Mouse (Mus musculus): ENCODE results near the gene Vmn1r111. TPM values are rescaled to one million over a fixed set of nuclear protein-coding genes. Genes with fewer than 3 reads are reported as not detected.
"Not testable (repeated sequence)": the region's sequence is repeated elsewhere in the genome, so short reads cannot be mapped to it uniquely, and the experiment has no call there.

The Vmn1r111 gene
- total RNA-seq (2017), result not detected in 2 replicates

DNA sequence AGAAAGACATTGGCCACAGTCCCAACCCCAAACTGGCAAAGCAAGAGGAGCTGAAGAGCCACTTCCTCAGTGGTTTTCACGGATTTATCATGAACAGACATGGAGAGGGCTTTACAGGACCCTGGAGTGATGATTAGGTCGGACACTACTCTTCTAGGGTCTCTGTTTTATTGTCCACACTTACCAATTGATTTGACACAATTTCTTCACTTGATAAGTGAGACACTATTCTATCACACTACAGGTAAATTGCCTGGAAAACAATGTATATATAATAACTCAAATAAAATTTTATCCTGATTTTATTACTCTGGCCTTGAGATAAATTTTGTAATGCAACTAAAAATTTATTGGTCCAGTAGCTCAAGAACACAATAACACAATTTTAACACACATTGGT is at the start of gene Vmn1r111:
Gene Vmn1r111, minus strand, starts transcription at position 101 of the 400 bp plus-strand sequence.
- not testable (repeated sequence) for ATAC-seq (replicated peaks in 1 of 2; ENCODE audit: insufficient read depth in 1 of 2, low FRiP score in 2 of 2, low TSS enrichment in 1 of 2, low read depth in 1 of 2, poor library complexity in 2 of 2, severe bottlenecking in 2 of 2)

DNA sequence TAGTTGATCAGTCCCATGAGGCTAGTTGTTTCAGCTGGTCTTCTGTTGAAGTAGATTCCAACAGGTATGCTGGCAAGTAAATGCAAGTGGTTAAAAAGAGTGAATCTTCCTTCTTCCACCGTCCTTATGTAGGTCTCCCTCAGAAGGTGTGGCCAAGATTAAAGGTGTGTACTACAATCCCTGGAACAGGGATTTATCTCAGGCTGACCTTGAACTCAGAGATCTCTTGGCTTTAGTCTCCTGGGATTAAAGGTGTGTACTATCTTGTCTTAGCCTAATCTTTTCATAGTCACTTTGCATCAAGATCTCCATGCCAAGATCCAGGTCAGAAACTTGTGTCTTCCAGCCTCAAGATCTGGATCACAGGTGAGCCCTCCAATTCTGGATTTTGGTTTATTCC is 27.5 kb upstream of the Vmn1r111 start, which contains the start of gene Gm10668:
Gene Gm10668, minus strand, starts transcription at position 101 of the 400 bp plus-strand sequence.
- not testable (repeated sequence) for ATAC-seq (replicated peaks in 1 of 2; ENCODE audit: insufficient read depth in 1 of 2, low FRiP score in 2 of 2, low TSS enrichment in 1 of 2, low read depth in 1 of 2, poor library complexity in 2 of 2, severe bottlenecking in 2 of 2)

DNA sequence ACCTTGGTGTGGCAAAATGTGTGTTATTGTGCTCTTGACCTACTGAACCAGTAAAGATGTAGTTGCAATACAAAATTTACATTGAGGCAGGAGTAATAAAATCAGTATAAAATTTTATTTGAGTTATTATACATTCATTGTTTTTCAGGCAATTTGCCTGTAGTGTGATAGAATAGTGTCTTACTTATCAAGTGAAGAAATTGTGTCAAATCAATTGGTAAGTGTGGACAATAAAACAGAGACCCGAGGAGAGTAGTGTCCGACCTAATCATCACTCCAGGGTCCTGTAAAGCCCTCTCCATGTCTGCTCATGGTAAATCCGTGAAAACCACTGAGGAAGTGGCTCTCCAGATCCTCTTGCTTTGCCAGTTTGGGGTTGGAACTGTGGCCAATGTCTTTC is 34.4 kb downstream of the Vmn1r111 start, which contains the start of gene Vmn1r107:
Gene Vmn1r107, plus strand, starts transcription at position 301 of the 400 bp plus-strand sequence.
- ATAC-seq (replicated peaks in 1 of 2; ENCODE audit: insufficient read depth in 1 of 2, low FRiP score in 2 of 2, low TSS enrichment in 1 of 2, low read depth in 1 of 2, poor library complexity in 2 of 2, severe bottlenecking in 2 of 2), result not testable (repeated sequence)

Other genes starting within 250 kb of the Vmn1r111 start
- gene Gm10670, start 228.3 kb downstream of the Vmn1r111 start, total RNA-seq (2017), result not detected in 2 replicates
- gene Vmn1r103, start 192.7 kb downstream of the Vmn1r111 start, total RNA-seq (2017), result not detected in 2 replicates
- not detected in 2 replicates for gene Vmn1r104, start 169.4 kb downstream of the Vmn1r111 start, total RNA-seq (2017)
- gene Gm5726, start 157.5 kb downstream of the Vmn1r111 start, total RNA-seq (2017), result not detected in 2 replicates
- not detected in 2 replicates for gene Gm4141, start 127.0 kb downstream of the Vmn1r111 start, total RNA-seq (2017)
- gene Gm4513, start 104.2 kb downstream of the Vmn1r111 start, total RNA-seq (2017), result not detected in 2 replicates
- not detected in 2 replicates for gene Vmn1r107, start 34.3 kb downstream of the Vmn1r111 start, total RNA-seq (2017)
- gene Gm10668, start 27.4 kb upstream of the Vmn1r111 start, total RNA-seq (2017), result not detected in 2 replicates
- gene Vmn1r112, start 68.0 kb upstream of the Vmn1r111 start, total RNA-seq (2017), result not detected in 2 replicates
- not detected in 2 replicates for gene Vmn1r113, start 84.1 kb upstream of the Vmn1r111 start, total RNA-seq (2017)
- not detected in 2 replicates for gene Vmn1r114, start 109.0 kb upstream of the Vmn1r111 start, total RNA-seq (2017)
- not detected in 2 replicates for gene Vmn1r115, start 141.8 kb upstream of the Vmn1r111 start, total RNA-seq (2017)
- gene Vmn1r116, start 169.0 kb upstream of the Vmn1r111 start, total RNA-seq (2017), result not detected in 2 replicates
- not detected in 2 replicates for gene Vmn1r117, start 180.9 kb upstream of the Vmn1r111 start, total RNA-seq (2017)
- not detected in 2 replicates for gene Vmn1r118, start 209.1 kb upstream of the Vmn1r111 start, total RNA-seq (2017)

Data from hematopoietic stem cell, adult 5-6 weeks (primary cell).